21 mouse cellular contexts compared by ENCODE assay signal in the genomic region with DNA sequence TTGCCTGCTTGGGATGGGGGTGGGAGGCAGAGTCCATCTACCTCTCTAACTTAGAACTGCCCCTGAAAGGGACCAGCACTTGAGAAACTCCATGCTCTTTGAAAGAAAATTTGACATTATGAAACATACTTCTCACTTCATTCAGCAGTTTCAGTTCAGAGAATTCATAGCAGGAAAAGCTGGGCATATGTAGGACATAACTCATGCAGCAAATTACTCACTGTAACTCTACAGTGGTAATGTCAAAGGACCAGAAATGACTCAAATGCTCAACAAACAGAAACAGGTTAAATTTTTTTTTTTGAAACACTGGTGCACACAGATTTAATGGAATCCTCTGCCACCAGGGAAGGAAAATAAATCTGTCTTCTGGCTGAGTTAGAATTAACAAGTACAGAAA.
"Had no signal": no experiment of that assay in that cellular context is flagged by ENCODE, and none has a peak within 500 bp of the region (broad histone marks: within the 10 kb centered on the region; RNA-seq: fewer than 3 reads in every experiment).

No protein-coding gene starts in this region.

- H3K27ac ChIP-seq: kidney, postnatal 0 days; layer of hippocampus, adult 2 months; limb, embryonic 10.5 days; limb, embryonic 13.5 days; liver, embryonic 12.5 days; liver, embryonic 15.5 days; neural tube, embryonic 12.5 days; neural tube, embryonic 15.5 days had no signal

- H3K4me1 ChIP-seq: limb, embryonic 10.5 days; limb, embryonic 13.5 days; liver, embryonic 12.5 days; liver, embryonic 15.5 days; neural tube, embryonic 12.5 days; neural tube, embryonic 15.5 days had no signal

- H3K36me3 ChIP-seq: limb, embryonic 10.5 days; limb, embryonic 13.5 days; liver, embryonic 12.5 days; liver, embryonic 15.5 days; neural tube, embryonic 12.5 days; neural tube, embryonic 15.5 days had no signal

- H3K9ac ChIP-seq: limb, embryonic 13.5 days; liver, embryonic 12.5 days; liver, embryonic 15.5 days; neural tube, embryonic 12.5 days; neural tube, embryonic 15.5 days had no signal

- H3K4me2 ChIP-seq: limb, embryonic 13.5 days; liver, embryonic 12.5 days; liver, embryonic 15.5 days; midbrain, embryonic 11.5 days; neural tube, embryonic 12.5 days; neural tube, embryonic 15.5 days had no signal

- H3K9me3 ChIP-seq: limb, embryonic 10.5 days; limb, embryonic 13.5 days; liver, embryonic 12.5 days; liver, embryonic 15.5 days; neural tube, embryonic 12.5 days; neural tube, embryonic 15.5 days had no signal

- H3K27me3 ChIP-seq: limb, embryonic 13.5 days; liver, embryonic 12.5 days; liver, embryonic 15.5 days; neural tube, embryonic 12.5 days; neural tube, embryonic 15.5 days had no signal

- H3K4me3 ChIP-seq: layer of hippocampus, adult 2 months; limb, embryonic 10.5 days; limb, embryonic 13.5 days; liver, embryonic 12.5 days; liver, embryonic 15.5 days; neural tube, embryonic 12.5 days; neural tube, embryonic 15.5 days had no signal

- DNase-seq: kidney, adult 18-20 months; kidney, adult 9 months; kidney, postnatal 25 days; layer of hippocampus, adult 9-11 months; liver; lung, adult 2 months; lung, postnatal 4 days; midbrain, embryonic 14.5 days; right cerebral cortex, adult 18-20 months; right cerebral cortex, postnatal 25 days; spleen, adult 18-20 months; thymus, postnatal 25 days had no signal

- ATAC-seq: liver, embryonic 12.5 days had no signal
